In genomic region chr1:23983118-23983517, GRCm38 (mm10) we compare ENCODE assay signal across 25 mouse cellular contexts. TPM values are rescaled to one million over a fixed set of nuclear protein-coding genes. Genes with fewer than 3 reads are reported as not detected.
DNase-seq lines count a peak whose midpoint lies in the region; ATAC-seq and TF ChIP-seq lines count a peak whose summit lies in the region.
"Had no signal": no experiment of that assay in that cellular context is flagged by ENCODE, and none has a peak within 500 bp of the region (broad histone marks: within the 10 kb centered on the region; RNA-seq: fewer than 3 reads in every experiment).

No protein-coding gene starts in this region.

- no peak for TF ChIP-seq EP300 in MEL (IDR thresholded peaks at IDR 0.05; ENCODE audit: low read depth in 1 of 2, low read length in 2 of 2)

- H3K27me3 ChIP-seq in MEL (ENCODE audit: control insufficient read depth in 1 of 2, insufficient read depth in 2 of 2, low read length in 2 of 2): no peaks in the 10 kb centered on the region
- H3K27me3 ChIP-seq: embryonic facial prominence, embryonic 12.5 days; hindbrain, embryonic 13.5 days; lung, embryonic 15.5 days; neural tube, embryonic 15.5 days had no signal

- ATAC-seq in megakaryocyte, adult 5-6 weeks (ENCODE audit: poor library complexity, severe bottlenecking): peak; percentile 87
- ATAC-seq: forebrain, embryonic 14.5 days; intestine, embryonic 16.5 days; Patski had no signal

- no peak overlapping the region for H3K27ac ChIP-seq in MEL (ENCODE audit: control insufficient read depth, low read depth, low read length)
- H3K27ac ChIP-seq: embryonic facial prominence, embryonic 12.5 days; hindbrain, embryonic 13.5 days; lung, embryonic 15.5 days; neural tube, embryonic 15.5 days had no signal

- no peaks in the 10 kb centered on the region for H3K9me3 ChIP-seq in MEL (replicated peaks; ENCODE audit: insufficient read depth, low read length)
- H3K9me3 ChIP-seq: embryonic facial prominence, embryonic 12.5 days; hindbrain, embryonic 13.5 days; lung, embryonic 15.5 days; neural tube, embryonic 15.5 days had no signal

- no peak overlapping the region for H3K9ac ChIP-seq in MEL (ENCODE audit: control insufficient read depth, low read depth, low read length, poor library complexity, severe bottlenecking)
- H3K9ac ChIP-seq: embryonic facial prominence, embryonic 12.5 days; hindbrain, embryonic 13.5 days; lung, embryonic 15.5 days; neural tube, embryonic 15.5 days had no signal

- no peaks in the 10 kb centered on the region for H3K79me2 ChIP-seq in MEL (ENCODE audit: control insufficient read depth, insufficient read depth, low read length, poor library complexity)

- TF ChIP-seq RAD21 in MEL (IDR thresholded peaks at IDR 0.05; ENCODE audit: low read depth, low read length): no peak

- DNase-seq in B cell, adult 2 months: peak; percentile 3 to 13
- DNase-seq in MEL (ENCODE audit: low read depth, low spot score) (peak; percentile 57), MN1 (ENCODE audit: low spot score) (no peak)
- no peak for DNase-seq in frontal cortex, postnatal 25 days (ENCODE audit: low spot score in 2 of 2)
- no peak for DNase-seq in spleen, postnatal 10 days (ENCODE audit: low spot score in 2 of 2)
- DNase-seq: adrenal gland, postnatal 10 days; cerebellum, adult 8-10 months; cerebellum, postnatal 36 days; embryo, embryonic 11 days; gastrocnemius, postnatal 10 days; heart, postnatal 36 days; kidney, postnatal 14 days; layer of hippocampus, adult 9-11 months; liver; lung, postnatal 4 days; midbrain, embryonic 14.5 days; right cerebral cortex, postnatal 4 days had no signal

- no peak for TF ChIP-seq CTCF in MEL (IDR thresholded peaks at IDR 0.05 in 2 of 3, conservative IDR thresholded peaks at IDR 0.05 in 1 of 3; ENCODE audit: control insufficient read depth in 1 of 3, insufficient read depth in 1 of 3, low read depth in 2 of 3, low read length in 3 of 3, poor library complexity in 1 of 3, severe bottlenecking in 1 of 3)

- no peaks in the 10 kb centered on the region for H3K4me1 ChIP-seq in MEL (ENCODE audit: control insufficient read depth in 1 of 2, insufficient read depth in 2 of 2, low read length in 2 of 2)
- H3K4me1 ChIP-seq: embryonic facial prominence, embryonic 12.5 days; hindbrain, embryonic 13.5 days; lung, embryonic 15.5 days; neural tube, embryonic 15.5 days had no signal

- TF ChIP-seq POLR2A in MEL (IDR thresholded peaks at IDR 0.05; ENCODE audit: control insufficient read depth in 1 of 2, insufficient read depth in 1 of 2, low read depth in 1 of 2, low read length in 2 of 2, poor library complexity in 1 of 2): no peak

- H3K36me3 ChIP-seq in MEL (ENCODE audit: control insufficient read depth in 1 of 2, insufficient read depth in 2 of 2, low read length in 2 of 2): peaks cover 0 to 6% of the 10 kb centered on the region in 2 experiments; a peak in 2 of 4 replicates
- H3K36me3 ChIP-seq: embryonic facial prominence, embryonic 12.5 days; hindbrain, embryonic 13.5 days; lung, embryonic 15.5 days; neural tube, embryonic 15.5 days had no signal

- peak overlapping the region in 1 of 2 experiments; percentile 28; a peak in 1 of 4 replicates for H3K4me3 ChIP-seq in MEL (ENCODE audit: control insufficient read depth in 1 of 2, insufficient read depth in 1 of 2, low read depth in 2 of 2, low read length in 2 of 2)
- H3K4me3 ChIP-seq: embryonic facial prominence, embryonic 12.5 days; hindbrain, embryonic 13.5 days; lung, embryonic 15.5 days; neural tube, embryonic 15.5 days had no signal

TF ChIP-seq in MEL, 35 proteins besides CTCF, POLR2A, EP300 and RAD21:
- no peak for TF ChIP-seq E2F4 (IDR thresholded peaks at IDR 0.05; ENCODE audit: borderline replicate concordance, low read depth, low read length)
- no peak for TF ChIP-seq USF2 (IDR thresholded peaks at IDR 0.05; ENCODE audit: borderline replicate concordance in 1 of 2, insufficient read depth in 1 of 2, low read depth in 1 of 2, low read length in 2 of 2)
- peak; percentile 64 for TF ChIP-seq ZNF384 (IDR thresholded peaks at IDR 0.05; ENCODE audit: low read depth, low read length)
TF ChIP-seq in MEL: peak in this region for 1.

RNA-seq across cellular contexts. Expression of gene Sdhaf4, which starts 22.3 kb away (rescaled TPM):
- total RNA-seq in MEL (2012; rRNA removed): 26.9 and 28.5 TPM in 2 replicates
- polyA plus RNA-seq in MEL (2012; ENCODE audit: insufficient read depth in 1 of 2, insufficient read length in 2 of 2, low read depth in 1 of 2, low replicate concordance in 2 of 2, missing spikeins in 1 of 2): 10 to 100 TPM in 1 of 2 experiments, not detected in 1; 15.8 TPM
- 17.3 and 20.7 TPM in 2 replicates for total RNA-seq in megakaryocyte, adult 5-6 weeks (2015)
- total RNA-seq in megakaryocyte, adult 5-6 weeks (2017): 4.4 and 4.9 TPM in 2 replicates

Comparison
In these comparisons a context has a peak if more than half of its experiments do, and no peak if none do; other contexts are left out.
1. DNase-seq: peak in B cell, adult 2 months (2 of 2) and MEL (single experiment); none in frontal cortex, postnatal 25 days (0 of 2), MN1 (single experiment) and spleen, postnatal 10 days (0 of 2).